Mouse (Mus musculus) kidney, adult 8-10 months (tissue): ENCODE data around the gene Nmrk1.
"Not testable (repeated sequence)": the region's sequence is repeated elsewhere in the genome, so short reads cannot be mapped to it uniquely, and the experiment has no call there.

Experiments used
- DNase-seq, 2 experiments: peaks; one replicate each; pipeline ENCODE4 v3.0.0; 2022

Nmrk1 gene

DNA sequence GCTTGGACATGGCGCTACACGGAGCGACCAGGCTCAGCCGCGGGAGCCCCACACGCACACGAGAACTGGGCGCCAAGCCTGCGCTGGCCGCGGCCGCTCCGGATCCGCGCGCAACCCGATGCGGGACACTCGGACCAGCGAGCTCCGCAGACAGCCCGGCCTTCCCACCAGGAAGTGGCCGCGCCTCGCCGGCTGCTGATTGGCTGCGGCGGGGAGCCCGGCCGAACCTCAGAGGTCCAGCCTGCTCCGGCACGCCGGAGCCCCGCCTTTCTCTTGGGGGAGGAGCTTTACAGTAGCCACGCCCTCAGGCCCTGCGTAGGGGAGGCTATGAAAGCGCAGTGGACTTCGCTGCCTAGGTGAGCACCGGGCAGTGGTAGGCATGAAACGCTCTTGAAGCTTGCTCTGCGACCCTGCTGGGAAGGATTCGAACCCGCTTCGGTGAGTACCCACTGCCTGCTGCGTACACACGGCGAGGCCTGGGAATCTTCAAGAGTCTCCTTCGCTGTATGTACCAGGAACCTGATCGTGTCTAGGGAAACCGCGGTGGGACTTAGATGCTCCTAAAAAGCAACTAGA is at the start of gene Nmrk1, which contains the start of gene Ostf1:
TSS of gene Nmrk1 (plus strand) at position 307 of the 576 bp plus-strand sequence.
TSS of gene Ostf1 (minus strand) at position 180 of the 576 bp plus-strand sequence.
- DNase-seq: peak; percentile 98

DNA sequence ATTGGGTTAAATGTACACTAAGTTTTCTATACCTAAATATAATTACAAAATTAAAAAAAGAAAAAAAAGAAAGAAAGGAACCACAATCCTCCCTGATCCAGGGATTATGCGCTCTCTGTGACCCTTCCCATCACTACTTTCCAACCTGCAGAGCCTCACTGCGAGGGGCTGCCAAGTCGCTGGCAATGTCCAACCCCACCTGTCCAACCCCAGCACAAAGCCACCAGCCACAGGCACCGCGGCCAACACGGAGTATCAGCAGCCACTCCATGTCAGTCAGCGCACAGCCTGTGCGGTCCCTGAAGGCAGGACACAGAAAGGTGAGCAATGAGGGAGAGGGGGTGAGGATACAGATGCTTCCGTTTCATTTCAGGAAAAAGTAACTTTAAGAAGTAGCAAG is 49.5 kb upstream of the Nmrk1 start:
- DNase-seq: no peak

DNA sequence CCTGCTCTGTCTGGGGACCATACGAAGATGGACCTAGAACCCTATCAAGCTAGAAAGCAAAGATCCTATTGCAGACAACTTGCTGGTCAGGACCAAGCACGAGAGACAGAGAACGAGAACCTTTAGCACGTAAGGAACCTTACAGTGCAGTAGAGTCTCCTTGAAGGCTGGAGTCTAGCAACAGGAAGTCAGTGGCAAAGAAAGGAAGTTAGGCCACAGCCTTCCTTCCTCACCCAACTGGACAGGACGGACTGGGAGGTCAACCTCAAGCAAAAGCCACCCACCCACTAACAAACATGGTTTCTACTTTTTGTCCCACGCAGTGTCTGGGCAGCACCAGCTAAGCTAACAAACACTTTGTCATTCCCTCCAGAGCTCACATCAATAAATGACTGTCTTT is 48.9 kb upstream of the Nmrk1 start:
- DNase-seq: no peak

- DNase-seq: no peak
These were observed 48.0 kb upstream of the Nmrk1 start for GRCm38 (mm10) chr19:18583706-18584105.

GRCm38 (mm10) chr19:18584621-18585020 is 47.1 kb upstream of the Nmrk1 start:
- DNase-seq: no peak

DNA sequence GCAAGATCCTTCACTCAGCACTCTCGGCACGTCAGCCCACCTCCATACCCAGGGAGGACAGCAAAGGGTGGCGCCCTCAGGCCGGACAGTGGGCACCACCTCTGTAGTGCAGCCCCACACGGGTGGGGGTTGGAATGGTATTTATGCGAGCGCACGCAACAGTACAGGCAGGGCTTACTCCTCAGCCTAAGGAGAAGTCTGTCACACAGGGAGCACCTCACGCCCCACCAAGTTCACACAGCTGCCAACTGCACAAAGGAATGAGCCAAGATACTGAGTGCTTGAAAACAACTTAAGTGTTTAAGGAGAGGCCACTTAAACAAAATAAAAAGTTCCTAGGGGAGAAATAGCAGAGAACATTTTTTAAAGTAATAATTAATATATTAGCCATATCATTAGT is 44.6 kb upstream of the Nmrk1 start:
- DNase-seq: no peak

GRCm38 (mm10) chr19:18588243-18588642 is 43.5 kb upstream of the Nmrk1 start:
- no peak for DNase-seq

- DNase-seq: not testable (repeated sequence)
These were observed 42.9 kb upstream of the Nmrk1 start for GRCm38 (mm10) chr19:18588801-18589200.

DNA sequence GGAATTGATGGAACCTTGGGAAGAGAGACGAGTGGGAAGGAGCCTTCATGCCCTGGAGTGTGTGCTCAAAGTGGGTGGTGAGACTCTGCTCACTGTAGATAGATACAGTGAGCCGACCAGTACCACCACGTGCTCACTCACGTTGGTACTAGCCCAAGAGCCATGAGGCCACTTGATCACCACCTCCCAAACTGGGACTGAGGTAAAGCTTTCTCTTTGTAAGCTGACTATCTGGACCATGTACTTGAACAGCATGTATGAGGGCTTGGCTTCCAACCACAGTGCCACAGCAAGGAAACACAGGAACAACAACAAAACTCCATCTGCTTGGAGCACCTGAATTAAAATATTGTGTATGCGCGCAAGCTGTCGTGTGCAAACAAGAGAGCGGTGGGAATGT is 42.5 kb upstream of the Nmrk1 start:
- no peak for DNase-seq

- no peak for DNase-seq
These were observed 41.5 kb upstream of the Nmrk1 start for GRCm38 (mm10) chr19:18590234-18590633.

DNA sequence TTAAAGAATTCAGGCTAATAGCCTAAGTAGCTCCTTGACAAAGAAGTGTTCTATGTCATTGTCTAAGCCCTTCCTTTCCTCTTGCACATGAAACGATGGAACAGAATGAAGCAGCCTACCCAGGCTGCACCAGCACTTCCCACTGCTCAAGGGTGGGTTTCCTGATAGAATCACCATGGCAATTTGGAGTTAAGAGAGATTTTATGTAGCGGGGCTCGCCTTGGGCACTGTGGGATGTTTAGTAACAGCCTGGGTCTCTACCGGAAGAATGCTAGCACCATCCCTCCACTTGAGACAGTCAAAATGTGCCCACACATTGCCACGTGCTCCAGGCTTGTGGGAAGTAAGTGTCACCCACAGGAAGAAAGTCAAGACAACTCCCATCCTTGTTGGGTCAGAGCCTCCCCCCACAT is 40.8 kb upstream of the Nmrk1 start:
- DNase-seq: no peak

GRCm38 (mm10) chr19:18592919-18593318 is 38.8 kb upstream of the Nmrk1 start:
- DNase-seq: no peak

GRCm38 (mm10) chr19:18593722-18594121 is 38.0 kb upstream of the Nmrk1 start:
- DNase-seq: no peak

- no peak for DNase-seq
These were observed 34.9 kb upstream of the Nmrk1 start for GRCm38 (mm10) chr19:18596876-18597275.

GRCm38 (mm10) chr19:18597772-18598171 is 34.0 kb upstream of the Nmrk1 start:
- DNase-seq: no peak

GRCm38 (mm10) chr19:18598265-18598926 is 33.4 kb upstream of the Nmrk1 start:
- DNase-seq: no peak

- no peak for DNase-seq
These were observed 32.7 kb upstream of the Nmrk1 start for GRCm38 (mm10) chr19:18599051-18599450.

GRCm38 (mm10) chr19:18599650-18600049 is 32.1 kb upstream of the Nmrk1 start:
- no peak for DNase-seq

DNA sequence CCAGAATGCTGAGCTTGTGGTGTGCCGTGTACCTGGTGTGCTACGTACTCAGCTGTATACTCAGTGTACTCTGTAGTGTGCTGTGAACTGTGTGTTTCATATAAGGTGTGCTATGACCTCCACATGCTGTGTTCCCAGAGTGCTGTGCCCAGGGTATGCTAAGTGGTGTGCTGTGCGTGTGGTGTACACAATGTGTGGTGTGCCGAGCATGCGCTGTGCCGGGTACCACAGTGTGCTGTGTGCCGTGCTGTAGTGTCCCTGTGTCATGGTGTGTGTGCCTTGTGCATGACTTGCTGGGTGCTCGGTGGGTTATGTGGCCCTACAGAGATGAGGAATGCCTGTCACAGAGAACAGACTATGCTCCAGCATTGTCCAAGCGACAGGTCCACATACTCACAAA is 31.1 kb upstream of the Nmrk1 start:
- no peak for DNase-seq

DNA sequence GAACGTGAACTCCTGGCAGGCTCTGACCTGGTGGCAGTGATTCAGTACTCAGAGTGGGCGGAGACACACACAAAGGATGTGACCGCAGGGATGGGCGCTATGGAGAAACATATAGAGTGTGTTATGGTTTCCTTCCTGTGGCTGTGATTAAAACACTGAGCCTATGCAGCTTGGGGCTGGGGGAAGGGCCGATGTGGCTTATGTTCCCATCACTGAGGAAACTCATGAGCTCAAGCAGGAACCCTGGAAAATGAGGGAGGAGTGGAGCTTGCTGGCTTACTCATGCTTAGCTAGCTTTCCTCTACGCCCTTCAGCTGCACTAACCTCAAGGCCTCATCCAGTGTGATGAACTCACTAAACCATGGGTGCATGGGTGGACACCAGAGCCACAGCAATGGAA is 28.7 kb upstream of the Nmrk1 start:
- DNase-seq: no peak

GRCm38 (mm10) chr19:18607907-18608306 is 23.8 kb upstream of the Nmrk1 start:
- no peak for DNase-seq

DNA sequence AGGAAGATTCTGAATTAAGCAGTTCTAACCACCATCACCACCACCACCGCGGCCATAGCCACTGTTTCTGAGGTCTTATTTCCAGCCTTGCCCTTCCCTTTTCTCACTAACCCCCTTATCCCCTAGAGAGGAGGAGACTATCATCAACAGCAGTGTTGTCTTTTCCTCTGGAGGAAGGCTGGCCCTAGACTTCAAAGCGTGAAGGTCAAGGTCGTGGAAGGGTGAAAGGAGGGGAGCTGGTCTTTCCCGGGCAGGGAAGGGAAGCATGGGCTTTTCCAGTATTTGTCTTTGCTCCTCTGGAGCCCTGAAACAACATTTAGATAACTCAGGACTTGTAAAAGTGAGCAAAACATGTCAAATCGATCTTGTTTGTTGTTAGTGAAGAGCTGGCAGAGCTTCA is 22.8 kb upstream of the Nmrk1 start:
- DNase-seq: no peak

DNA sequence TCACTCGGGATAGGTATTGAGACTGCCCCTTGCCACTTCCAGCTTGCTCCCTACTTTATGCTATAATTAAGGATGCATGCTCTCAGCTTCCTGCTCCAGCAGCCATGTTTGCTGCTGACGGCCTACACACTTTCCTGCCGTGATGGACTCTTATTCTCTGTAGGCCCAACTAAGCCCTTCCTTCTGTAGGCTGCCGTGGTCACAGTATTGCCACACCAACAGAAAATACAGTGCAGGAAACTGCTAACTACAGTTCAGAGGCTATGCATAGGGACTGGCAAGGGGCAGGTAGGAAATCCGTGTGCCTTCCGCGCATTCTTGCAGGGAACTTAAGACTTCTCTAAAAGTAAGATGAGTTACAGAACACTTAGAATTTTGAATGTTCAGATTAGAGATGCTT is 17.4 kb upstream of the Nmrk1 start:
- no peak for DNase-seq

GRCm38 (mm10) chr19:18615680-18616240 is 16.0 kb upstream of the Nmrk1 start:
- peak in 1 of 2 experiments; percentile 31 for DNase-seq

- DNase-seq: no peak
These were observed 14.2 kb upstream of the Nmrk1 start for GRCm38 (mm10) chr19:18617504-18617903.
